Mouse (Mus musculus) embryonic facial prominence, embryonic 11.5 days (tissue): ENCODE results near the gene Filip1l. TPM values are rescaled to one million over a fixed set of nuclear protein-coding genes. Genes with fewer than 3 reads are reported as not detected.
"Not testable (repeated sequence)": the region's sequence is repeated elsewhere in the genome, so short reads cannot be mapped to it uniquely, and the experiment has no call there.

Experiments used
- ATAC-seq: fragments of 200-750 bp; cut with Nextera tagmentation; replicated peaks from 2 replicates; pipeline ENCODE4 v1.8.0; 2017; ENCODE audit warnings: low read depth; ENCODE audit not compliant: insufficient number of reproducible peaks, low FRiP score, low TSS enrichment
- DNase-seq: peaks from one replicate; pipeline ENCODE4 v3.0.0-alpha.2; 2015; ENCODE audit warnings: low spot score
- H3K27ac ChIP-seq: fragments of 300-500 bp; sonication (generic); replicated peaks from 2 replicates; pipeline ENCODE4 v1.5.1; 2014; ENCODE audit warnings: mild to moderate bottlenecking, low read depth, low read length, control low read depth
- H3K27me3 ChIP-seq: fragments of 300-500 bp; sonication (generic); 2 replicates; pipeline ENCODE4 v1.6.1; 2014; ENCODE audit warnings: mild to moderate bottlenecking, low read length, moderate library complexity, mixed read lengths; ENCODE audit not compliant: control insufficient read depth, insufficient read depth
- H3K36me3 ChIP-seq: fragments of 300-500 bp; sonication (generic); replicated peaks from 2 replicates; pipeline ENCODE4 v1.6.1; 2014; ENCODE audit warnings: low read depth, mild to moderate bottlenecking, low read length, moderate library complexity, mixed read lengths; ENCODE audit not compliant: control insufficient read depth, insufficient read depth
- H3K4me1 ChIP-seq: fragments of 300-500 bp; sonication (generic); 2 replicates; pipeline ENCODE4 v1.6.1; 2014; ENCODE audit warnings: low read length, mixed read lengths; ENCODE audit not compliant: control insufficient read depth, insufficient read depth
- H3K4me2 ChIP-seq: fragments of 300-500 bp; sonication (generic); 2 replicates; pipeline ENCODE4 v1.6.1; 2014; ENCODE audit warnings: low read depth, mild to moderate bottlenecking, control low read depth, low read length, moderate library complexity
- H3K4me3 ChIP-seq: fragments of 300-500 bp; sonication (generic); 2 replicates; pipeline ENCODE4 v1.5.1; 2014; ENCODE audit warnings: low read depth, low read length, control low read depth
- H3K9ac ChIP-seq: fragments of 300-500 bp; sonication (generic); replicated peaks from 2 replicates; pipeline ENCODE4 v1.6.1; 2014; ENCODE audit warnings: mild to moderate bottlenecking, control low read depth, low read length
- H3K9me3 ChIP-seq: fragments of 300-500 bp; sonication (generic); replicated peaks from 2 replicates; pipeline ENCODE4 v1.6.1; 2016; ENCODE audit warnings: mild to moderate bottlenecking, low read length, inconsistent platforms, mixed read lengths; ENCODE audit not compliant: control insufficient read depth
- WGBS: fragments of 180-500 bp; shearing (Covaris S2); extraction: QIAGEN DNeasy Blood & Tissue Kit; methylation state at CpG from one replicate; pipeline ENCODE4 v1.1.7; 2014; 5-methylcytosine and 5-hydroxymethylcytosine counted together
- polyA plus RNA-seq: library from polyadenylated mRNA; unstranded; fragments of >200 nt; fragmentation: Nextera tagmentation; extraction: Ambion mirVana; gene quantifications from 2 replicates; pipeline ENCODE4 v1.2.1, GENCODE M21; 2014

The Filip1l gene
- polyA plus RNA-seq, 1 experiment from 2014 or later, result 24.2 TPM

- WGBS, result 25% methylated on average over 23 of the region's 39 CpGs
- not testable (repeated sequence) for H3K36me3 ChIP-seq, H3K27me3 ChIP-seq, ATAC-seq, H3K4me2 ChIP-seq, H3K27ac ChIP-seq, H3K9ac ChIP-seq, DNase-seq, H3K4me1 ChIP-seq, H3K9me3 ChIP-seq, H3K4me3 ChIP-seq
Observed at GRCm38 (mm10) chr16:57391171-57391570, 38.3 kb downstream of the Filip1l start.

GRCm38 (mm10) chr16:57392461-57392860, 39.6 kb downstream of the Filip1l start:
- H3K4me3 ChIP-seq, result no peak overlapping the region
- no peaks in the 10 kb centered on the region for H3K36me3 ChIP-seq
- no peak overlapping the region for H3K27ac ChIP-seq
- ATAC-seq (no peak), DNase-seq (no peak)
- no peak overlapping the region for H3K9ac ChIP-seq
- H3K4me2 ChIP-seq, result no peak overlapping the region
- no peaks in the 10 kb centered on the region for H3K9me3 ChIP-seq
- no peaks in the 10 kb centered on the region for H3K4me1 ChIP-seq
- WGBS, result 73% methylated on average over 2 of the region's 2 CpGs
- H3K27me3 ChIP-seq, result no peaks in the 10 kb centered on the region

- Histone ChIP-seq H3K4me1 (no peaks in the 10 kb centered on the region), H3K9me3 (no peaks in the 10 kb centered on the region), H3K4me3 (no peak overlapping the region), H3K27me3 (no peaks in the 10 kb centered on the region), H3K9ac (no peak overlapping the region), H3K36me3 (no peaks in the 10 kb centered on the region), H3K27ac (no peak overlapping the region), H3K4me2 (no peak overlapping the region)
- DNase-seq, result no peak
- ATAC-seq, result no peak
- 58% methylated on average over 11 of the region's 11 CpGs for WGBS
Observed at GRCm38 (mm10) chr16:57393161-57393560, 40.3 kb downstream of the Filip1l start.

- WGBS, result 63% methylated on average over 6 of the region's 6 CpGs
- Histone ChIP-seq H3K4me2 (no peak overlapping the region), H3K9ac (no peak overlapping the region), H3K9me3 (no peaks in the 10 kb centered on the region), H3K27me3 (no peaks in the 10 kb centered on the region), H3K27ac (no peak overlapping the region), H3K36me3 (no peaks in the 10 kb centered on the region), H3K4me1 (no peaks in the 10 kb centered on the region), H3K4me3 (no peak overlapping the region)
- DNase-seq, result no peak
- no peak for ATAC-seq
Observed at GRCm38 (mm10) chr16:57396249-57396648, 43.4 kb downstream of the Filip1l start.

- no peak for ATAC-seq
- Histone ChIP-seq H3K4me2 (no peak overlapping the region), H3K4me1 (no peaks in the 10 kb centered on the region), H3K36me3 (no peaks in the 10 kb centered on the region), H3K9ac (no peak overlapping the region), H3K9me3 (no peaks in the 10 kb centered on the region), H3K27ac (no peak overlapping the region), H3K27me3 (no peaks in the 10 kb centered on the region), H3K4me3 (no peak overlapping the region)
- 66% methylated on average over 6 of the region's 6 CpGs for WGBS
- peak; percentile 26 for DNase-seq
Observed at GRCm38 (mm10) chr16:57397845-57398244, 45.0 kb downstream of the Filip1l start.

GRCm38 (mm10) chr16:57398387-57399214, 45.7 kb downstream of the Filip1l start:
- no peak for ATAC-seq

GRCm38 (mm10) chr16:57399566-57399965, 46.7 kb downstream of the Filip1l start:
- 89% methylated on average over 10 of the region's 10 CpGs for whole genome bisulfite sequencing
- no peak for DNase-seq
- no peaks in the 10 kb centered on the region for H3K36me3 ChIP-seq
- H3K27me3 ChIP-seq, result no peaks in the 10 kb centered on the region
- H3K4me3 ChIP-seq, result no peak overlapping the region
- no peak for ATAC-seq
- no peak overlapping the region for H3K9ac ChIP-seq
- no peaks in the 10 kb centered on the region for H3K4me1 ChIP-seq
- H3K9me3 ChIP-seq, result no peaks in the 10 kb centered on the region
- H3K27ac ChIP-seq, result no peak overlapping the region
- no peak overlapping the region for H3K4me2 ChIP-seq

More at GRCm38 (mm10) chr16:57398387-57399214, 45.7 kb downstream of the Filip1l start:
- Histone ChIP-seq H3K4me1 (no peaks in the 10 kb centered on the region), H3K4me2 (no peak overlapping the region), H3K9ac (no peak overlapping the region), H3K36me3 (no peaks in the 10 kb centered on the region), H3K27ac (no peak overlapping the region), H3K9me3 (no peaks in the 10 kb centered on the region), H3K27me3 (no peaks in the 10 kb centered on the region), H3K4me3 (no peak overlapping the region)
- DNase-seq, result peak; percentile 88
- WGBS, result 60% methylated on average over 18 of the region's 18 CpGs

- no peak for DNase-seq
- Histone ChIP-seq H3K9me3 (no peaks in the 10 kb centered on the region), H3K4me1 (no peaks in the 10 kb centered on the region), H3K27ac (no peak overlapping the region), H3K36me3 (no peaks in the 10 kb centered on the region), H3K4me3 (no peak overlapping the region), H3K4me2 (no peak overlapping the region), H3K27me3 (no peaks in the 10 kb centered on the region), H3K9ac (no peak overlapping the region)
- no peak for ATAC-seq
- WGBS, result 41% methylated on average over 6 of the region's 6 CpGs
Observed at GRCm38 (mm10) chr16:57401702-57402101, 48.8 kb downstream of the Filip1l start.
